Mouse (Mus musculus): ENCODE data around the gene Defb13. TPM values are rescaled to one million over a fixed set of nuclear protein-coding genes. Genes with fewer than 3 reads are reported as not detected.

The Defb13 gene
- total RNA-seq, 1 experiment from 2014 or later: not detected

Other genes with a start within 250 kb of the Defb13 start
- not detected in 3 replicates for gene AY761184, start 243.1 kb upstream of the Defb13 start, total RNA-seq (2017)
- not detected in 3 replicates for gene Defa24, start 212.3 kb upstream of the Defb13 start, total RNA-seq (2017)
- gene Defb50, start 123.2 kb upstream of the Defb13 start, total RNA-seq (2017): not detected in 3 replicates
- gene Defb2, start 106.8 kb upstream of the Defb13 start, total RNA-seq (2017): not detected in 3 replicates
- not detected in 3 replicates for gene Defb10, start 87.9 kb upstream of the Defb13 start, total RNA-seq (2017)
- not detected in 3 replicates for gene Defb9, start 61.3 kb upstream of the Defb13 start, total RNA-seq (2017)
- gene Defb11, start 40.4 kb upstream of the Defb13 start, total RNA-seq (2017): not detected in 3 replicates
- gene Defb15, start 14.1 kb upstream of the Defb13 start, total RNA-seq (2017): not detected in 3 replicates
- not detected in 3 replicates for gene Defb35, start 8.4 kb upstream of the Defb13 start, total RNA-seq (2017)
- not detected in 3 replicates for gene Fam90a1a, start 12.0 kb downstream of the Defb13 start, total RNA-seq (2017)
- not detected in 3 replicates for gene Ccdc70, start 23.0 kb downstream of the Defb13 start, total RNA-seq (2017)
- gene Atp7b, start 113.5 kb downstream of the Defb13 start, total RNA-seq (2017): not detected in 3 replicates
- gene Alg11, start 114.0 kb downstream of the Defb13 start, total RNA-seq (2017): 11.0 to 16.5 TPM (median 11.2 TPM) in 3 replicates
- not detected in 3 replicates for gene Nek5, start 178.3 kb downstream of the Defb13 start, total RNA-seq (2017)
- 1.2 to 4.3 TPM (median 3.9 TPM) in 3 replicates for gene Nek3, start 219.7 kb downstream of the Defb13 start, total RNA-seq (2017)
- gene Ckap2, start 239.1 kb downstream of the Defb13 start, total RNA-seq (2017): 2.8 to 6.6 TPM (median 2.8 TPM) in 3 replicates
- 40.5 to 54.9 TPM (median 49.6 TPM) in 3 replicates for gene Vps36, start 246.0 kb downstream of the Defb13 start, total RNA-seq (2017)